Mouse (Mus musculus): ENCODE data around the gene 1810013L24Rik.

Gene 1810013L24Rik

GRCm38 (mm10) chr16:8829564-8830359 lies at the start of gene 1810013L24Rik:
1810013L24Rik (plus strand) TSS chr16:8830100.
- DNase-seq (ENCODE audit: low spot score in 2 of 2): peak; percentile 97

- DNase-seq (ENCODE audit: low spot score in 2 of 2): no peak
Observed at GRCm38 (mm10) chr16:8780187-8780586, 49.7 kb upstream of the 1810013L24Rik start.

GRCm38 (mm10) chr16:8781191-8781590 lies 48.7 kb upstream of the 1810013L24Rik start:
- no peak for DNase-seq (ENCODE audit: low spot score in 2 of 2)

GRCm38 (mm10) chr16:8781660-8782059 lies 48.2 kb upstream of the 1810013L24Rik start:
- no peak for DNase-seq (ENCODE audit: low spot score in 2 of 2)

- DNase-seq (ENCODE audit: low spot score in 2 of 2): no peak
Observed at GRCm38 (mm10) chr16:8783198-8783913, 46.5 kb upstream of the 1810013L24Rik start.

- peak; percentile 42 to 70 for DNase-seq (ENCODE audit: low spot score in 2 of 2)
Observed at GRCm38 (mm10) chr16:8784753-8785152, 45.1 kb upstream of the 1810013L24Rik start.

GRCm38 (mm10) chr16:8790886-8791285 lies 39.0 kb upstream of the 1810013L24Rik start:
- no peak for DNase-seq (ENCODE audit: low spot score in 2 of 2)

- no peak for DNase-seq (ENCODE audit: low spot score in 2 of 2)
Observed at GRCm38 (mm10) chr16:8791949-8792557, 37.8 kb upstream of the 1810013L24Rik start, which contains the start of gene Usp7. Usp7 (minus strand) TSS chr16:8792308.

- DNase-seq (ENCODE audit: low spot score in 2 of 2): no peak
Observed at GRCm38 (mm10) chr16:8794952-8795351, 34.9 kb upstream of the 1810013L24Rik start.

- DNase-seq (ENCODE audit: low spot score in 2 of 2): no peak
Observed at GRCm38 (mm10) chr16:8795906-8796305, 34.0 kb upstream of the 1810013L24Rik start.

- peak; percentile 55 to 82 for DNase-seq (ENCODE audit: low spot score in 2 of 2)
Observed at GRCm38 (mm10) chr16:8806703-8807102, 23.2 kb upstream of the 1810013L24Rik start.

GRCm38 (mm10) chr16:8810399-8811127 lies 19.3 kb upstream of the 1810013L24Rik start:
- DNase-seq (ENCODE audit: low spot score in 2 of 2): peak; percentile 81 to 85

GRCm38 (mm10) chr16:8817872-8818271 lies 12.0 kb upstream of the 1810013L24Rik start:
- no peak for DNase-seq (ENCODE audit: low spot score in 2 of 2)

GRCm38 (mm10) chr16:8821429-8821828 lies 8.5 kb upstream of the 1810013L24Rik start:
- DNase-seq (ENCODE audit: low spot score in 2 of 2): no peak

- no peak for DNase-seq (ENCODE audit: low spot score in 2 of 2)
Observed at GRCm38 (mm10) chr16:8822586-8822985, 7.3 kb upstream of the 1810013L24Rik start.

GRCm38 (mm10) chr16:8823661-8824060 lies 6.2 kb upstream of the 1810013L24Rik start:
- no peak for DNase-seq (ENCODE audit: low spot score in 2 of 2)

- no peak for DNase-seq (ENCODE audit: low spot score in 2 of 2)
Observed at GRCm38 (mm10) chr16:8827366-8827765, 2.5 kb upstream of the 1810013L24Rik start.

- DNase-seq (ENCODE audit: low spot score in 2 of 2): no peak
Observed at GRCm38 (mm10) chr16:8828636-8829563, 1.0 kb upstream of the 1810013L24Rik start.

- peak; percentile 81 to 90 for DNase-seq (ENCODE audit: low spot score in 2 of 2)
Observed at GRCm38 (mm10) chr16:8830431-8831211, 721 bp downstream of the 1810013L24Rik start.

- DNase-seq (ENCODE audit: low spot score in 2 of 2): peak; percentile 35 to 70
Observed at GRCm38 (mm10) chr16:8831241-8831640, 1.3 kb downstream of the 1810013L24Rik start.
